Mouse (Mus musculus) kidney, postnatal 0 days (tissue): ENCODE results near the gene Sdcbp2. TPM values are rescaled to one million over a fixed set of nuclear protein-coding genes. Genes with fewer than 3 reads are reported as not detected.

Experiments used
- ATAC-seq: fragments of 200-750 bp; cut with Nextera tagmentation; replicated peaks from 2 replicates; pipeline ENCODE4 v1.8.0; 2017; ENCODE audit warnings: low read depth, moderate number of reproducible peaks, moderate TSS enrichment, moderate library complexity; ENCODE audit not compliant: low FRiP score
- DNase-seq: peaks from one replicate; pipeline ENCODE4 v3.0.0-alpha.2; 2016; ENCODE audit warnings: low spot score
- H3K27ac ChIP-seq: fragments of 300-500 bp; sonication (generic); 2 replicates; pipeline ENCODE4 v1.5.1; 2014; ENCODE audit warnings: mild to moderate bottlenecking
- H3K27me3 ChIP-seq: fragments of 300-500 bp; sonication (generic); 2 replicates; pipeline ENCODE4 v1.6.1; 2014; ENCODE audit warnings: low read length, mixed read lengths; ENCODE audit not compliant: insufficient read depth
- H3K36me3 ChIP-seq: fragments of 300-500 bp; sonication (generic); 2 replicates; pipeline ENCODE4 v1.6.1; 2014; ENCODE audit warnings: low read length, mixed read lengths; ENCODE audit not compliant: insufficient read depth
- H3K4me1 ChIP-seq: fragments of 300-500 bp; sonication (generic); replicated peaks from 2 replicates; pipeline ENCODE4 v1.6.1; 2014; ENCODE audit warnings: antibody characterized with exemption, low read length, mixed read lengths; ENCODE audit not compliant: insufficient read depth
- H3K4me2 ChIP-seq: fragments of 300-500 bp; sonication (generic); 2 replicates; pipeline ENCODE4 v1.6.1; 2014; ENCODE audit warnings: mild to moderate bottlenecking, low read length, moderate library complexity, mixed read lengths
- H3K4me3 ChIP-seq: fragments of 300-500 bp; sonication (generic); replicated peaks from 2 replicates; pipeline ENCODE4 v1.5.1; 2014; ENCODE audit warnings: low read depth, low read length
- H3K9ac ChIP-seq: fragments of 300-500 bp; sonication (generic); 2 replicates; pipeline ENCODE4 v1.6.1; 2014; ENCODE audit warnings: low read depth, low read length
- H3K9me3 ChIP-seq: fragments of 300-500 bp; sonication (generic); replicated peaks from 2 replicates; pipeline ENCODE4 v1.6.1; 2016; ENCODE audit warnings: low read length, inconsistent platforms, mixed read lengths
- CTCF ChIP-seq: IDR thresholded peaks from 2 replicates; pipeline ENCODE4 v1.5.1; 2016; ENCODE audit warnings: antibody characterized with exemption, low read depth, mild to moderate bottlenecking, moderate library complexity
- WGBS: fragments of 180-500 bp; shearing (Covaris S2); extraction: QIAGEN DNeasy Blood & Tissue Kit; methylation state at CpG from one replicate; pipeline ENCODE4 v1.1.7; 2014; 5-methylcytosine and 5-hydroxymethylcytosine counted together
- polyA plus RNA-seq: library from polyadenylated mRNA; unstranded; fragments of >200 nt; fragmentation: Nextera tagmentation; extraction: Ambion mirVana; gene quantifications from 2 replicates; pipeline ENCODE4 v1.2.1, GENCODE M21; 2015

The Sdcbp2 gene
- polyA plus RNA-seq, 1 experiment from 2014 or later = 1.9 TPM

DNA sequence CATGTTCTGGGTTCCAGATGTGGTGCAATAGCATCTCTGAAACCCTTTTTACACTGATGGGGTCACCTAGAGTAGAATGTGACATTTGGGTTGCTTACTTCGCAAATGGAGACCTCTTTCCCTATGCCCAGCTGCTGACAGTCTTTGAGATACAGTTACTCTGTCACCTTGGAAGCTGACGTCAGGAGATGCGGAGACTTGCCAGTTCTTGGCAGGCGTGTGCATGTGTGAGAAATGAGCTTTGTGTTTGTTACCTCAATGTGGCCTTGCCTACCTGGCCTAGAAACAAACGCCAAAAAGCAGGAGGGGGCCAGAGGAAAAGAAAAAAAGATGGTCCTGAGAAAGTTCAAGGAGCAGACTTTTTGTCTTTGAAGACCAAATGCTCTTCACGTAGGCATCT is 5.6 kb upstream of the Sdcbp2 start:
- H3K4me2 ChIP-seq = no peak overlapping the region
- no peak overlapping the region for H3K9ac ChIP-seq
- H3K4me1 ChIP-seq = no peaks in the 10 kb centered on the region
- no peak overlapping the region for H3K27ac ChIP-seq
- no peak for TF ChIP-seq CTCF
- no peaks in the 10 kb centered on the region for H3K9me3 ChIP-seq
- WGBS = 83% methylated on average over 6 of the region's 6 CpGs
- ATAC-seq (no peak), DNase-seq (no peak)
- no peaks in the 10 kb centered on the region for H3K27me3 ChIP-seq
- peaks cover 11% of the 10 kb centered on the region; the same call in 1 of the 2 replicates for H3K36me3 ChIP-seq
- no peak overlapping the region for H3K4me3 ChIP-seq

- ATAC-seq (no peak), DNase-seq (no peak)
- Histone ChIP-seq H3K27ac (no peak overlapping the region), H3K9me3 (no peaks in the 10 kb centered on the region), H3K4me2 (no peak overlapping the region), H3K27me3 (no peaks in the 10 kb centered on the region), H3K4me3 (no peak overlapping the region), H3K4me1 (no peaks in the 10 kb centered on the region), H3K36me3 (no peaks in the 10 kb centered on the region), H3K9ac (no peak overlapping the region)
- no peak for TF ChIP-seq CTCF
- 80% methylated on average over 2 of the region's 2 CpGs for WGBS
Observed at GRCm38 (mm10) chr2:151569452-151569851, 3.0 kb upstream of the Sdcbp2 start.

DNA sequence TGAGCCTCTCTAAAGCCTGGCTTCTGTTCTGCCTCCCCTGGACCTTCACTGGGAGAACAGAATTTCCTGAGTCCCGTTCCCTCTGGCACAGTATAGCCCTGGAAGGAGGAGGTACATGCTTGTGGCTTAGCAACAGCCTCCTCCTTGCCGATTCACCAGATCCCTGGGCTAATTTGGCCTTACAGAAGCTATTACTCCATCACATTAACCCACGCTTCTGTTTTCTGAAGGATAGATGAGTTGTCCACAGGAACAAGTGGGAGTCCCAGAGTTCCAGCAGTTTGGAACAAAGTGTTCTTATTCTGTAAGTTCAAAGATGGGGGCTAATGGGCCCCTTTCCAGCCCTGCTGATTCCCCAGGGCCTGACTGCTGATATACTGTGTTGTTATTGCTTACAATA is 1.2 kb downstream of the Sdcbp2 start:
- Histone ChIP-seq H3K27ac (no peak overlapping the region), H3K4me1 (no peaks in the 10 kb centered on the region), H3K36me3 (no peaks in the 10 kb centered on the region), H3K9ac (no peak overlapping the region), H3K27me3 (no peaks in the 10 kb centered on the region), H3K9me3 (no peaks in the 10 kb centered on the region), H3K4me2 (no peak overlapping the region), H3K4me3 (no peak overlapping the region)
- ATAC-seq (no peak), DNase-seq (no peak)
- WGBS = 73% methylated on average over 3 of the region's 3 CpGs
- no peak for TF ChIP-seq CTCF

DNA sequence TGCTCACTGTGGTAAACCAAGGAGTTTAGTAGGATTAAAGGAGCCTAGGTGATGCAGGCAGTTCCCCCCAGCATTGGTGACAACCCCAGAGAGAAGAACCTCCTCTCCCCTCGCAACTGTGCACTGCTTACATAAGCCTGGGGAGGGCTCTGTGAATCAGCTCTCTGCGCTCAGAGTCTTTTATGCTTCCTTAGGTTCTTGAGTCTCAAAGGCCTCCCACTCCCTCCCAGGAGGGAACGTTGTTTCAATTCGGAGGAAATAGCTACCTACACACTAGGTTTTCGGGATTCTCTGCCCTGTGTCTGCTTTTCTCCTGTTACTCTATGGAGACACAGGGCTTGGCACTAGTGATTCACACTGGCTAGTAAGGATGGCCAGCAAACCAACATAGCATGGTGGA is 2.2 kb downstream of the Sdcbp2 start:
- DNase-seq (no peak), ATAC-seq (no peak)
- no peak for TF ChIP-seq CTCF
- Histone ChIP-seq H3K27me3 (no peaks in the 10 kb centered on the region), H3K27ac (no peak overlapping the region), H3K9me3 (no peaks in the 10 kb centered on the region), H3K4me3 (no peak overlapping the region), H3K4me2 (no peak overlapping the region), H3K9ac (no peak overlapping the region), H3K36me3 (no peaks in the 10 kb centered on the region), H3K4me1 (no peaks in the 10 kb centered on the region)
- 56% methylated on average over 5 of the region's 5 CpGs for WGBS

- no peaks in the 10 kb centered on the region for H3K36me3 ChIP-seq
- 16% methylated on average over 7 of the region's 7 CpGs for WGBS
- H3K9me3 ChIP-seq = no peaks in the 10 kb centered on the region
- peak overlapping the region; percentile 37; the same call in 1 of the 2 replicates for H3K27ac ChIP-seq
- no peak overlapping the region for H3K9ac ChIP-seq
- peak overlapping the region; percentile 63 for H3K4me2 ChIP-seq
- H3K4me3 ChIP-seq = peak overlapping the region; percentile 32; the same call in 1 of the 2 replicates
- 0 out of 2 replicates have a peak, but pooled peaks have one; percentile 8 for ATAC-seq
- peak; percentile 71 for DNase-seq
- no peaks in the 10 kb centered on the region for H3K4me1 ChIP-seq
- peak; percentile 69 for TF ChIP-seq CTCF
- no peaks in the 10 kb centered on the region for H3K27me3 ChIP-seq
Observed at GRCm38 (mm10) chr2:151575119-151575698, 2.8 kb downstream of the Sdcbp2 start.

DNA sequence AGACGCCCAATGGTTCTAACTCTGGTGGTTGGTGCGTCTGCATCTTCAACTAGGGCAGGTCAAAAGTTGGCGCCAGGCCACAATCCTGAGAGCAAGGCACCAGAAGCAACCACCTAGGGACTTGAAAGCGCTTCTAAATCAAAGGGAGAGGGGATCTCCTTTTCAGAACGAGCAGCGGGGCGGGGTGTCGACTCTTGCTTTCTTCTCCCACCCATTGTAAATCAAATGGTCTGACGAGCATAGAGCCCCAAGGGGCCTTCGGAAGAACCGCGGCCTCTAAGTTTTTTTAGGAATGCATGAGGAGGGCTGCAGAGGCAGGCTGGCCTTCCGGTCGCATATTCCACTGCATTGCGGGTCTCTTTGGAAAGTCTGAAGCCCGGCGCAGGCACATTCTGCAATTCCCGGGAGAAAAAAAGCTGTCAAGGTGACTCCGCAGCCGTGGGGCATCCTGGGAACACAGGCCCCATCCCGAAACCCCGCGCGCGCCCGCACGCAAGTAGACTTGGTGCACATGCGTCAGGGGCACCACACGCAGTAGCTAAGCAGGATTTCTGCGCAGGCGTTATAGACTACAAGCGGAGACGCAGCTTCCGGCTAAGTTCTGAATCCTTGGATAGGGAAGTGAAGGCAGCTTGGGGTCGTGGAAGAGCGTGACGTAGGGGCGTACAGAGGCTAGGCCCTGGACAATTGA is 3.4 kb downstream of the Sdcbp2 start:
- H3K36me3 ChIP-seq = no peaks in the 10 kb centered on the region
- H3K4me3 ChIP-seq = peak overlapping the region; percentile 32
- peak overlapping the region; percentile 63 for H3K4me2 ChIP-seq
- H3K4me1 ChIP-seq = no peaks in the 10 kb centered on the region
- no peaks in the 10 kb centered on the region for H3K27me3 ChIP-seq
- WGBS = 2% methylated on average over 38 of the region's 38 CpGs
- peak overlapping the region; percentile 37 for H3K27ac ChIP-seq
- H3K9ac ChIP-seq = peak overlapping the region; percentile 50; the same call in 1 of the 2 replicates
- H3K9me3 ChIP-seq = no peaks in the 10 kb centered on the region
- TF ChIP-seq CTCF = no peak
- DNase-seq (peak; percentile 86), ATAC-seq (peak; percentile 87)
